Mouse (Mus musculus) mesoderm, embryonic 11.5 days (tissue): ENCODE data around the gene Agap3.

Experiments used
- DNase-seq: peaks from one replicate; pipeline ENCODE4 v3.0.0-alpha.2; 2012; ENCODE audit warnings: low read depth, low spot score

Agap3 gene

DNA sequence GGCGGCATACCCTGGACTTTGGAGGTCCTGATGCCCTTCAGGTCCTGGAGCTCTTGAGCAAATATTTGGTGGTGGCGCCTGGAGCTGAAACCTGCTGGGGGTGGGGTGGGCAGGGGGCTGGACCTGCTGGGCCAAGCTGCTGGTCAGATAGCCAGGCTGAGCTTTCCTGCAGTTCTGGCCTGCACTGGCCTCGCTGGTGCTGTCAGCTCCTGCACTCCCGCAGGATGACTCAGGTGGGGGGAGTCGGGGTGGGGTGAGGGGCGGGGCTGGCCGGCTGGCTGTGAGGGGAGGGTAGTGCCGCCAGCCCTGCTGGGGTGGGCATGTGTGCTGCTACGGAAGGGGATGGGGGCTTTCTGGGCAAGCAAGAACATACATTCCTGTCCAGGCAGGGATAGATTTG lies 23.4 kb upstream of the Agap3 start:
- no peak for DNase-seq

GRCm38 (mm10) chr5:24433993-24434392 lies 18.0 kb upstream of the Agap3 start:
- DNase-seq = no peak

DNA sequence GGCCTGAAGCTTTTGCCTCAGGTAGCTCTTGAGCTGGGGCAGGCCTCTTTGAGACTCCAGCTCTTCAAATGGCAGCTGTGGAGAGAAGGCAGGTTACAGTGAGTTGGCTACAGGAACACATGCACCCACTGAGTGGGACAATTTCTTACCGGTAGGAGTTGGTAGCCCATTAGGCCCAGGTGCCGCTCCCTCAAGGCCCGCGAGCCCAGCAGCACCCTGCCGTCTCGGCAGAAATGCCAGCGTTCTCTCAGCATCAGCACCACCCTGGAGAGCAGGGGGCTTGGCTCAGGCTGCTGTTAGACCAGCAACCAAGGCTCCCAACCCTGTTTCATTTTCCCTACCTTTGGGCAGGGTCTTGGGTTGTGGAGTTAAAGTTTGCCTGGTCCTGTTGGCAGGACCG lies 10.8 kb upstream of the Agap3 start:
- DNase-seq = no peak

DNA sequence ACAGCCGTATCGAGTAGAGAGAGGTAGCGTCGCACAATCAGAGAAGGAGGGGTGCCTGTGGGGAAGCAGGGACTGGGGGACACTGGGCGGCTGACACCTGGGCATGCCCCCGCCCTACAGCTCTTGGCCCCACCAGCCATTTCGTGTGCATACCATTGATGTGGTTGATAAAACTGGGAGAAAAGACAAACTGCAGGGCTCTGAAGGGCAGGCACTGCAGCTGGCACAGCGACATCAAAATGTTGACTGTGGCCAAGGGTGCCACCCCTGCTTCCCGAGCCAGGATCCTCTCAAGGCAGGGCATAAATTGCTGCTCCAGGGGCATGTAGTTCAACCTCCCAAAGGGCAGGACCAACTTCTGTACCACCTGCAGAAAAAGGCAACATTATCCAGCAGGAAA lies 9.9 kb upstream of the Agap3 start:
- DNase-seq = no peak

DNA sequence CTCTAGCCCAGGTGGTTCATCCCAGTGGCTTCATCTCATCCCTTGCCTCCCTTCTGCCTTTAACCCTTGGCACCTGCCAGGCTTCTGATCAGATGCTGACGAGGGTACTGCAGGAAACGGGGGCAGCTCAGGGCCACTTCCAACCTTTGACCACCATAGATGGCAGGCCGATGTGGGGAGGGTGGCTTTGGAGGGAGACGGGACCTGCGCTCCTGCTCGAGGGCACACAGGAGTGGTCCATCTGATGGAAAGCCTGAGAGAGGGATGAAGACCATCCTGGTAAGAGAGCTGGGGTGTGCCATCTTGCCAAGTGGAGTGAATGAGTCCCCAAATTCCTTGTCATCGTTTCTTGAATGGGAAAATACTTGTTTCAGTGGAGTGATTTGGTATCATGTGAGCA lies 8.8 kb upstream of the Agap3 start:
- DNase-seq = no peak

DNA sequence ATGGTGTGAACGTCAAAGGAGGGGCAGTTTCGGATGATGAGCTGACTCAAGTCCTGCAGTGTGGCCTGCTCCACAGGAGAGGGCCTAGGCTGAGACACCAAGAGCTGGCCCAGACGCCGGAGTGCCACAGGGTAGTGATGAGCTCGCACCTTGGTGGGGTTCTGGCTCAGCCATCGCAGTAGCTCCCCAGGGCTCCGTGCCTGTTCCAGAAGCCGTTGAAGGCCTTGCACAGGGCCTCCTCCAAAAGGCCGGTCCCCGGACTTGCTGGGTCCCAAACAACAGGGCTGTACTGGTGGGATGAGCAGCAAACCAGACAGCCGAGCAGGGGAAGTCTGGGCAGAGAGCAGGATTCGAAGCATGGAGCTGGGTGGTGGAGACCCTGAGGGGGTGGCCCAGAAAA lies 8.1 kb upstream of the Agap3 start:
- no peak for DNase-seq

- peak; percentile 92 for DNase-seq
These were observed 7.1 kb upstream of the Agap3 start, which contains the start of gene Fastk for GRCm38 (mm10) chr5:24444746-24445427. Gene Fastk, minus strand, starts transcription at chr5:24445287.

GRCm38 (mm10) chr5:24445428-24446080 lies 6.4 kb upstream of the Agap3 start:
- no peak for DNase-seq

DNA sequence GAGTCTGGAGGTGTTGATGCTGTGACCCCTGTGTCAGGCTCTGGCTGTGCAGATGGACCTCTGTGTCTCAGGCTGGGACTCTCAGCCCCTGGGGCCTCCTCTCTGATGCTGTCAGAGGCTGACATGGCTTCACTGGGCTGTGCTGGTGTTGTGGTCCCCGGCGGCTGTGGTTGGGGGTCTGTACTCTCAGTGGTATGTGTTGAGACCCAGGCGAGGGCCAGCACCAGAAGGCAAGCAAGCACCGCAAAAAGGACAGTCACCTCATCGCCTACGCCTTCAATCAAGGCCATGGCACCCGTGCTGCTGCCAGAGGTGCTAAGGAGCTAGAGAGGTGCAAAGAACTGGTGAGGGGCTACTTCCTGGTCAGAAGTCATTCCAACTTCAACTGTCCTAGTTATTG lies 5.3 kb upstream of the Agap3 start:
- DNase-seq = no peak

GRCm38 (mm10) chr5:24447624-24448298 lies 4.2 kb upstream of the Agap3 start, which contains the start of gene Tmub1:
Gene Tmub1, minus strand, starts transcription at chr5:24447854.
- peak; percentile 87 for DNase-seq

GRCm38 (mm10) chr5:24451264-24452029 lies 530 bp upstream of the Agap3 start:
- DNase-seq = peak; percentile 91

GRCm38 (mm10) chr5:24452691-24453233 lies 785 bp downstream of the Agap3 start:
- peak; percentile 30 for DNase-seq

GRCm38 (mm10) chr5:24453283-24453984 lies 1.5 kb downstream of the Agap3 start:
- DNase-seq = peak; percentile 44

GRCm38 (mm10) chr5:24453985-24454303 lies 2.0 kb downstream of the Agap3 start:
- DNase-seq = no peak

- no peak for DNase-seq
These were observed 3.1 kb downstream of the Agap3 start for GRCm38 (mm10) chr5:24455076-24455475.

- no peak for DNase-seq
These were observed 3.6 kb downstream of the Agap3 start for GRCm38 (mm10) chr5:24455613-24456012.

- DNase-seq = no peak
These were observed 14.8 kb downstream of the Agap3 start for GRCm38 (mm10) chr5:24466762-24467161.

DNA sequence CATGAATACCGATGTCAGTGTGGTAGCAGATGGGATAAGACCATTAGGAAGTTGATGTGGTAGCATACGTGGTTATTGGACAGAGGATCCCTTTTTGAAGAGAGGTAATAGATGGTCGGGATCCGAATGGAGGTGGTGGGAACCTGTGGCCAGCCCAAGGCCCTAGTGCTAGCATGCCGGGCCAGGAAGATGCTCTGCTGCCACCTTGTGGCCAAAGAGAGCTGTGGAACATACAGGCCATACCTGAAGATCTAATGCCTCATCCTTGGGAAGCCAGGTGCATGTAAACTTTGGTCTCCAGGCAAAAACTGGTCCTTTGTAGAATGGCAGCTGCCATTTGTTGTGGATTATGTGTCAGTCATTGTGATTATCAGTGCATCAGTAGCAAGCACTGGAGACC lies 18.6 kb downstream of the Agap3 start:
- peak; percentile 80 for DNase-seq

- no peak for DNase-seq
These were observed 21.1 kb downstream of the Agap3 start for GRCm38 (mm10) chr5:24472884-24473619.

DNA sequence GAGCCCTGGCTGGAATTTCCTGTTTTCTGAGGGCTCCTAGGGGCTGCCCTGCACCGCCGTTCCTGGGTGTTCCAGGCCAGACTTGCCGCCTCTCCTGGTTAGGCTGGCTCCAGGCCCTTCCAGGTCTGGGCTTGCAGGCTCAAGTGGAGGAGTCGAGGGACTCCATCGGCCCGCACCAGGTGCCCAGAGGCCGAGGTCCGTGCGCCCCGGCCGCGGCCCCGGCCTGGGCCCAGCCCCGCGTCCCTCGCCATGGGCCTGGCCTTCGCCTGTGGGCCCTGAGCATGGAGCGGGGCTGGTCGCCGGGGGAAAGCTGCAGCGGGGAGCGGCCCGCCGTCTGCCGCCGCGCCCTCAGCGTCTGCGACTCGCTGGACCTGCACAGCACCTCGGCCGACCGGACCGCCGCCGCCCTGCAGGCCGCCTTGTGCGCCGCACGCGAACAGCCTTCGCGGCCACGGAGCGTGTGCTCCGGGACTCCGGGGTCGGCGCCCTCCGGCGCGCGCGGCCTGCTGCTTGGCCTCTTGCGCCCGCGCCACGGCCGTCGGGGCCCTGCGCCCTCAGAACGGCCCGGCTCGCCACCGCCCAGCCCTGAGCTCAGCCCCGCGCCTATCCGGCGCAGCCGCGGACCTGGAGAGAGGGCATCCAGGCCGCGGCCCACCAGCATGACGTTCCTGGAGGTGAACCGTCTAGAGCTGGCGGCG lies 22.2 kb downstream of the Agap3 start:
- DNase-seq = no peak
